8 mouse cellular contexts compared by ENCODE assay signal in the genomic region with DNA sequence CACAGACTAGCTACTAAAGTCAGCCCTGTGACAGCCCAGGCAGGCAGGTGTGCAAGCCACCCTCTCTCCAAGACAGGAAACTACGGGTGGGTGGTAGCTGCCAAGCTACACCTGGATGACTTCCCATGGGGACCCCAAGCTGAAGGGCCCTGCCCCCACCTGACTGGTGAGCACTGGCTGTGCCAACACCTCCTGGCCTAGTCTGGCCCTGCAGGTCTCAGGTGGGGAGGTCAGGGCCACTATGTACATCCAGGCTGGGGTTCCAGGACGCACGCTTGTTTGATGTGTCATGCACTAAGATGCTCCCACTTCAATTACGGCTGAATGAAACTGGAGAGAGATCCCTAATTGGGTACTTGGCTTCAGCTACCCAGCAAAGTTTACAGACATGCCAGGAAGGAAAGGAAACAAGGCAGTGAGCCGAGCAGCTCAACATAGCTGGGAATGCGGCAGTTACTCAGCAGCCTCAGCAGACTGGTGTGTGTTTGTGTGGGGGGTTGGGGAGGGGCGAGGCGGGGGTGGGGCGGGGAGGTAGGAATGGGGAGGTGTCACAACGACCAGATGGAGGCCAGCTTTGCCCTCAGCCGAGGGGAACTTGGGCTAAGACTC.
A peak's percentile ranks its signal among the peaks of the same experiment; 100 is the strongest.
DNase-seq lines count a peak whose midpoint lies in the region; ATAC-seq and TF ChIP-seq lines count a peak whose summit lies in the region.

No protein-coding gene starts in this region.

- peak; percentile 53 for ATAC-seq in limb, embryonic 14.5 days (ENCODE audit: low FRiP score, low read depth)

- intact Hi-C loops in left cerebral cortex, postnatal 36 days (cut with DNase I) = no loop called here

- TF ChIP-seq CTCF in cerebellum, adult 2 months (IDR thresholded peaks at IDR 0.05; ENCODE audit: borderline replicate concordance, insufficient read depth, low read depth, low read length) = no peak
- TF ChIP-seq CTCF in embryonic fibroblast, embryonic 13.5 days (IDR thresholded peaks at IDR 0.05; ENCODE audit: borderline replicate concordance, insufficient read depth, low read length) = no peak

- H3K27ac ChIP-seq in cerebellum, adult 2 months (ENCODE audit: insufficient read depth, low read length) = no peak overlapping the region
- H3K27ac ChIP-seq in embryonic fibroblast, embryonic 13.5 days (ENCODE audit: insufficient read depth, low read length) = peak overlapping the region; percentile 57
- H3K27ac ChIP-seq in limb, embryonic 14.5 days (replicated peaks; ENCODE audit: low read depth, low read length) = no peak overlapping the region

- DNase-seq in cerebellum, postnatal 10 days = peak; percentile 40 to 45
- no peak for DNase-seq in cerebellum, adult 2 months
- DNase-seq in left cerebral cortex, postnatal 36 days (ENCODE audit: low spot score in 2 of 2) = peak; percentile 15 to 22
- no peak for DNase-seq in left cerebral cortex, adult 8-10 months (ENCODE audit: low spot score in 2 of 2)
- DNase-seq in limb, embryonic 14.5 days (ENCODE audit: low spot score) = no peak
- no peak for DNase-seq in adrenal gland, adult 2 months
- no peak for DNase-seq in adrenal gland, adult 8-10 months

- no peak for TF ChIP-seq POLR2A in cerebellum, adult 2 months (IDR thresholded peaks at IDR 0.05; ENCODE audit: borderline replicate concordance, insufficient read depth, low read length)
- no peak for TF ChIP-seq POLR2A in embryonic fibroblast, embryonic 13.5 days (IDR thresholded peaks at IDR 0.05; ENCODE audit: low read depth, low read length)
- no peak for TF ChIP-seq POLR2A in limb, embryonic 14.5 days (IDR thresholded peaks at IDR 0.05; ENCODE audit: borderline replicate concordance, extremely low read depth, insufficient read depth, insufficient read length)

- H3K36me3 ChIP-seq in limb, embryonic 14.5 days (ENCODE audit: control insufficient read depth, insufficient read depth, low read length) = peaks cover 4% of the 10 kb centered on the region; the same call in 1 of the 2 replicates

- H3K4me1 ChIP-seq in cerebellum, adult 2 months (ENCODE audit: control insufficient read depth, insufficient read depth, low read length) = no peaks in the 10 kb centered on the region
- 0 out of 2 replicates have a peak, but pooled peaks cover 2% of the 10 kb centered on the region for H3K4me1 ChIP-seq in embryonic fibroblast, embryonic 13.5 days (ENCODE audit: control insufficient read depth, insufficient read depth, low read length)
- peaks cover 6% of the 10 kb centered on the region; the same call in 1 of the 2 replicates for H3K4me1 ChIP-seq in limb, embryonic 14.5 days (ENCODE audit: control insufficient read depth, insufficient read depth, low read length)

- WGBS in cerebellum, adult 2 months = 56% methylated on average over 11 of the region's 11 CpGs
- 28% methylated on average over 11 of the region's 11 CpGs for WGBS in limb, embryonic 14.5 days

- no peak overlapping the region for H3K4me3 ChIP-seq in cerebellum, adult 2 months (replicated peaks; ENCODE audit: insufficient read depth, low read depth, low read length)
- no peak overlapping the region for H3K4me3 ChIP-seq in embryonic fibroblast, embryonic 13.5 days (ENCODE audit: insufficient read depth, low read length)
- no peak overlapping the region for H3K4me3 ChIP-seq in limb, embryonic 14.5 days (replicated peaks; ENCODE audit: low read length)

- no peaks in the 10 kb centered on the region for H3K9me3 ChIP-seq in limb, embryonic 14.5 days (ENCODE audit: control insufficient read depth, low read length)

- no peak overlapping the region for H3K9ac ChIP-seq in limb, embryonic 14.5 days (ENCODE audit: low read depth, low read length, severe bottlenecking)

- no peak overlapping the region for H3K4me2 ChIP-seq in limb, embryonic 14.5 days (replicated peaks; ENCODE audit: low read depth, low read length, severe bottlenecking)

- H3K27me3 ChIP-seq in cerebellum, adult 2 months (ENCODE audit: control insufficient read depth, insufficient read depth, low read length) = no peaks in the 10 kb centered on the region
- no peaks in the 10 kb centered on the region for H3K27me3 ChIP-seq in limb, embryonic 14.5 days (ENCODE audit: control insufficient read depth, insufficient read depth, low read length)

Comparison
In these comparisons a context has a peak if more than half of its experiments do, and no peak if none do; other contexts are left out.
1. DNase-seq: peak in cerebellum, postnatal 10 days (2 of 2) and left cerebral cortex, postnatal 36 days (2 of 2); none in cerebellum, adult 2 months (0 of 2), left cerebral cortex, adult 8-10 months (0 of 2), limb, embryonic 14.5 days (single experiment), adrenal gland, adult 2 months (single experiment) and adrenal gland, adult 8-10 months (single experiment).